Mouse (Mus musculus): ENCODE data around the gene Coq7. TPM values are rescaled to one million over a fixed set of nuclear protein-coding genes. Genes with fewer than 3 reads are reported as not detected.

Gene Coq7
- polyA plus RNA-seq, 1 experiment = 23.7 TPM

- Histone ChIP-seq H3K4me3 (ENCODE audit: control insufficient read depth, low read depth, low read length) (no peak overlapping the region), H3K4me1 (ENCODE audit: control insufficient read depth, insufficient read depth, low read length) (no peaks in the 10 kb centered on the region), H3K27me3 (ENCODE audit: control insufficient read depth, insufficient read depth, low read length) (no peaks in the 10 kb centered on the region), H3K36me3 (ENCODE audit: control insufficient read depth, insufficient read depth, low read length) (no peaks in the 10 kb centered on the region), H3K27ac (ENCODE audit: control insufficient read depth, insufficient read depth, low read depth, low read length) (no peak overlapping the region)
- TF ChIP-seq CTCF (IDR thresholded peaks at IDR 0.05; ENCODE audit: control insufficient read depth, insufficient read depth, insufficient replicate concordance, low read depth, low read length) (no peak), POLR2A (IDR thresholded peaks at IDR 0.05; ENCODE audit: control insufficient read depth, low read depth, low read length) (no peak)
Observed at GRCm38 (mm10) chr7:118480160-118480709, 52.9 kb downstream of the Coq7 start.

GRCm38 (mm10) chr7:118478835-118479312 lies 54.3 kb downstream of the Coq7 start:
- no peaks in the 10 kb centered on the region for H3K4me1 ChIP-seq (ENCODE audit: control insufficient read depth, insufficient read depth, low read length)
- H3K27me3 ChIP-seq (ENCODE audit: control insufficient read depth, insufficient read depth, low read length) = no peaks in the 10 kb centered on the region
- H3K36me3 ChIP-seq (ENCODE audit: control insufficient read depth, insufficient read depth, low read length) = no peaks in the 10 kb centered on the region
- H3K4me3 ChIP-seq (ENCODE audit: control insufficient read depth, low read depth, low read length) = no peak overlapping the region
- TF ChIP-seq POLR2A (IDR thresholded peaks at IDR 0.05; ENCODE audit: control insufficient read depth, low read depth, low read length) (no peak), CTCF (IDR thresholded peaks at IDR 0.05; ENCODE audit: control insufficient read depth, insufficient read depth, insufficient replicate concordance, low read depth, low read length) (no peak)
- no peak overlapping the region for H3K27ac ChIP-seq (ENCODE audit: control insufficient read depth, insufficient read depth, low read depth, low read length)

- no peak for TF ChIP-seq CTCF (IDR thresholded peaks at IDR 0.05; ENCODE audit: control insufficient read depth, insufficient read depth, insufficient replicate concordance, low read depth, low read length)
- TF ChIP-seq POLR2A (IDR thresholded peaks at IDR 0.05; ENCODE audit: control insufficient read depth, low read depth, low read length) = no peak
- Histone ChIP-seq H3K27ac (ENCODE audit: control insufficient read depth, insufficient read depth, low read depth, low read length) (no peak overlapping the region), H3K4me3 (ENCODE audit: control insufficient read depth, low read depth, low read length) (no peak overlapping the region)
Observed at GRCm38 (mm10) chr7:118476428-118476827, 56.7 kb downstream of the Coq7 start.

GRCm38 (mm10) chr7:118475008-118475705 lies 58.0 kb downstream of the Coq7 start:
- no peak overlapping the region for H3K27ac ChIP-seq (ENCODE audit: control insufficient read depth, insufficient read depth, low read depth, low read length)
- H3K27me3 ChIP-seq (ENCODE audit: control insufficient read depth, insufficient read depth, low read length) = no peaks in the 10 kb centered on the region
- no peaks in the 10 kb centered on the region for H3K36me3 ChIP-seq (ENCODE audit: control insufficient read depth, insufficient read depth, low read length)
- H3K4me1 ChIP-seq (ENCODE audit: control insufficient read depth, insufficient read depth, low read length) = no peaks in the 10 kb centered on the region
- TF ChIP-seq CTCF (IDR thresholded peaks at IDR 0.05; ENCODE audit: control insufficient read depth, insufficient read depth, insufficient replicate concordance, low read depth, low read length) (no peak), POLR2A (IDR thresholded peaks at IDR 0.05; ENCODE audit: control insufficient read depth, low read depth, low read length) (no peak)
- H3K4me3 ChIP-seq (ENCODE audit: control insufficient read depth, low read depth, low read length) = no peak overlapping the region

More at GRCm38 (mm10) chr7:118476428-118476827, 56.7 kb downstream of the Coq7 start:
- H3K36me3 ChIP-seq (ENCODE audit: control insufficient read depth, insufficient read depth, low read length) = no peaks in the 10 kb centered on the region
- H3K4me1 ChIP-seq (ENCODE audit: control insufficient read depth, insufficient read depth, low read length) = no peaks in the 10 kb centered on the region
- no peaks in the 10 kb centered on the region for H3K27me3 ChIP-seq (ENCODE audit: control insufficient read depth, insufficient read depth, low read length)

- Histone ChIP-seq H3K27me3 (ENCODE audit: control insufficient read depth, insufficient read depth, low read length) (no peaks in the 10 kb centered on the region), H3K27ac (ENCODE audit: control insufficient read depth, insufficient read depth, low read depth, low read length) (no peak overlapping the region), H3K36me3 (ENCODE audit: control insufficient read depth, insufficient read depth, low read length) (no peaks in the 10 kb centered on the region), H3K4me3 (ENCODE audit: control insufficient read depth, low read depth, low read length) (no peak overlapping the region), H3K4me1 (ENCODE audit: control insufficient read depth, insufficient read depth, low read length) (no peaks in the 10 kb centered on the region)
- TF ChIP-seq CTCF (IDR thresholded peaks at IDR 0.05; ENCODE audit: control insufficient read depth, insufficient read depth, insufficient replicate concordance, low read depth, low read length) = no peak
- no peak for TF ChIP-seq POLR2A (IDR thresholded peaks at IDR 0.05; ENCODE audit: control insufficient read depth, low read depth, low read length)
Observed at GRCm38 (mm10) chr7:118472886-118473285, 60.3 kb downstream of the Coq7 start.

GRCm38 (mm10) chr7:118468060-118468459 lies 65.1 kb downstream of the Coq7 start:
- Histone ChIP-seq H3K27ac (ENCODE audit: control insufficient read depth, insufficient read depth, low read depth, low read length) (no peak overlapping the region), H3K27me3 (ENCODE audit: control insufficient read depth, insufficient read depth, low read length) (no peaks in the 10 kb centered on the region), H3K4me3 (ENCODE audit: control insufficient read depth, low read depth, low read length) (no peak overlapping the region), H3K36me3 (ENCODE audit: control insufficient read depth, insufficient read depth, low read length) (no peaks in the 10 kb centered on the region), H3K4me1 (ENCODE audit: control insufficient read depth, insufficient read depth, low read length) (no peaks in the 10 kb centered on the region)
- TF ChIP-seq POLR2A (IDR thresholded peaks at IDR 0.05; ENCODE audit: control insufficient read depth, low read depth, low read length) (no peak), CTCF (IDR thresholded peaks at IDR 0.05; ENCODE audit: control insufficient read depth, insufficient read depth, insufficient replicate concordance, low read depth, low read length) (no peak)

- H3K27ac ChIP-seq (ENCODE audit: control insufficient read depth, insufficient read depth, low read depth, low read length) = no peak overlapping the region
- no peaks in the 10 kb centered on the region for H3K4me1 ChIP-seq (ENCODE audit: control insufficient read depth, insufficient read depth, low read length)
- TF ChIP-seq CTCF (IDR thresholded peaks at IDR 0.05; ENCODE audit: control insufficient read depth, insufficient read depth, insufficient replicate concordance, low read depth, low read length) = no peak
- no peak for TF ChIP-seq POLR2A (IDR thresholded peaks at IDR 0.05; ENCODE audit: control insufficient read depth, low read depth, low read length)
- no peaks in the 10 kb centered on the region for H3K27me3 ChIP-seq (ENCODE audit: control insufficient read depth, insufficient read depth, low read length)
- no peaks in the 10 kb centered on the region for H3K36me3 ChIP-seq (ENCODE audit: control insufficient read depth, insufficient read depth, low read length)
- H3K4me3 ChIP-seq (ENCODE audit: control insufficient read depth, low read depth, low read length) = no peak overlapping the region
Observed at GRCm38 (mm10) chr7:118464432-118464831, 68.7 kb downstream of the Coq7 start.

Data from testis, adult 2 months (tissue).